Mouse (Mus musculus): ENCODE measurements around the gene Slc16a13.

GRCm38 (mm10) chr11:70178311-70178710, 42.6 kb downstream of the Slc16a13 start:
- TF ChIP-seq EP300 (IDR thresholded peaks at IDR 0.05; ENCODE audit: low read depth) (no peak), CTCF (IDR thresholded peaks at IDR 0.05; ENCODE audit: low read depth) (no peak)

All from liver, postnatal 0 days (tissue).